Mouse (Mus musculus) small intestine, adult 2 months (tissue): ENCODE results near the gene Rhobtb1.

ENCODE experiments used
- CTCF ChIP-seq: fragments of 200-500 bp; IDR thresholded peaks from 2 replicates; pipeline ENCODE4 v1.5.1; 2012; ENCODE audit warnings: low read depth, mild to moderate bottlenecking, control low read depth, inconsistent platforms, low read length, moderate library complexity, mixed read lengths; ENCODE audit not compliant: insufficient replicate concordance, insufficient read length; ENCODE audit errors: extremely low read depth
- POLR2A ChIP-seq: fragments of 200-500 bp; IDR thresholded peaks from 2 replicates; pipeline ENCODE4 v1.6.1; 2012; ENCODE audit warnings: low read depth, mild to moderate bottlenecking, control low read depth, inconsistent platforms, low read length, moderate library complexity

DNA sequence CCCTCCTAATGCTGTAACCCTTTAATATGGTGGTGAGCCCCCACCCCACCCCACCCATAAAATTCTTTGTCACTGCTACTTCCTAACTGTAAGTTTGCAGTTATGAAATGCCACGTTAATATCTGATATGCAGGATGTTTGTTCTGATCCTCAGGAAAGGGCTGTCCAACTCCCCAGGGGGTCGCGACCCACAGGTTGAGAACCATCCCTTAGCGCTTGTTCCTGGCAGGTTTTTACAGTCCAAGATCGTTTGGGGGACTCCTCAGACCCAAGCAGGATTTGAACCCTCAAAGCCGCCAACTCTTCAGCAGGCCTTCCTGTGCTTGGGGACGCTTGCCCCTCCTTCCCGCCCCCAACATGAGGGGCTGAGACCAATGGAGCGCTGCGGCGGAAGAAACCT is 185.0 kb downstream of the Rhobtb1 start:
- TF ChIP-seq CTCF, result no peak
- TF ChIP-seq POLR2A, result no peak
